Mouse (Mus musculus): ENCODE measurements around the gene Fgf14. TPM values are rescaled to one million over a fixed set of nuclear protein-coding genes. Genes with fewer than 3 reads are reported as not detected.

Fgf14 gene
- polyA plus RNA-seq, 1 experiment from 2014 or later, result 6.7 TPM

- H3K9ac ChIP-seq (ENCODE audit: low read length), result no peak overlapping the region
- H3K27ac ChIP-seq (ENCODE audit: low read depth, low read length), result no peak overlapping the region
- 64% methylated on average over 2 of the region's 2 CpGs for WGBS
- DNase-seq (ENCODE audit: low spot score) (no peak), ATAC-seq (replicated peaks; ENCODE audit: low FRiP score) (no peak)
- no peak overlapping the region for H3K4me2 ChIP-seq (ENCODE audit: low read depth, low read length, severe bottlenecking)
- H3K36me3 ChIP-seq (ENCODE audit: control insufficient read depth, insufficient read depth, low read length), result no peaks in the 10 kb centered on the region
- H3K4me3 ChIP-seq (ENCODE audit: low read depth, low read length), result no peak overlapping the region
- no peaks in the 10 kb centered on the region for H3K4me1 ChIP-seq (replicated peaks; ENCODE audit: control insufficient read depth, insufficient read depth, low read length)
- no peaks in the 10 kb centered on the region for H3K9me3 ChIP-seq (ENCODE audit: control insufficient read depth, low read length)
- no peaks in the 10 kb centered on the region for H3K27me3 ChIP-seq (ENCODE audit: control insufficient read depth, insufficient read depth, low read length)
These were observed 63.5 kb downstream of the Fgf14 start for GRCm38 (mm10) chr14:124613473-124613872.

GRCm38 (mm10) chr14:124606036-124606711 is 70.8 kb downstream of the Fgf14 start:
- Histone ChIP-seq H3K9ac (ENCODE audit: low read length) (no peak overlapping the region), H3K4me3 (ENCODE audit: low read depth, low read length) (no peak overlapping the region), H3K4me2 (ENCODE audit: low read depth, low read length, severe bottlenecking) (no peak overlapping the region), H3K27me3 (ENCODE audit: control insufficient read depth, insufficient read depth, low read length) (no peaks in the 10 kb centered on the region), H3K36me3 (ENCODE audit: control insufficient read depth, insufficient read depth, low read length) (no peaks in the 10 kb centered on the region), H3K4me1 (replicated peaks; ENCODE audit: control insufficient read depth, insufficient read depth, low read length) (no peaks in the 10 kb centered on the region), H3K27ac (ENCODE audit: low read depth, low read length) (no peak overlapping the region), H3K9me3 (ENCODE audit: control insufficient read depth, low read length) (no peaks in the 10 kb centered on the region)
- DNase-seq (ENCODE audit: low spot score) (no peak), ATAC-seq (replicated peaks; ENCODE audit: low FRiP score) (no peak)
- 97% methylated on average over 2 of the region's 2 CpGs for WGBS

GRCm38 (mm10) chr14:124605031-124605743 is 71.7 kb downstream of the Fgf14 start:
- Histone ChIP-seq H3K36me3 (ENCODE audit: control insufficient read depth, insufficient read depth, low read length) (no peaks in the 10 kb centered on the region), H3K27ac (ENCODE audit: low read depth, low read length) (no peak overlapping the region), H3K9me3 (ENCODE audit: control insufficient read depth, low read length) (no peaks in the 10 kb centered on the region), H3K27me3 (ENCODE audit: control insufficient read depth, insufficient read depth, low read length) (no peaks in the 10 kb centered on the region), H3K4me2 (ENCODE audit: low read depth, low read length, severe bottlenecking) (no peak overlapping the region), H3K9ac (ENCODE audit: low read length) (no peak overlapping the region), H3K4me1 (replicated peaks; ENCODE audit: control insufficient read depth, insufficient read depth, low read length) (no peaks in the 10 kb centered on the region), H3K4me3 (ENCODE audit: low read depth, low read length) (no peak overlapping the region)
- 97% methylated on average over 1 of the region's 1 CpGs for WGBS
- ATAC-seq (replicated peaks; ENCODE audit: low FRiP score) (no peak), DNase-seq (ENCODE audit: low spot score) (no peak)

GRCm38 (mm10) chr14:124576571-124576970 is 100.4 kb downstream of the Fgf14 start:
- WGBS, result 58% methylated on average over 1 of the region's 1 CpGs

GRCm38 (mm10) chr14:124575130-124575885 is 101.6 kb downstream of the Fgf14 start:
- H3K27ac ChIP-seq (ENCODE audit: low read depth, low read length), result no peak overlapping the region
- H3K4me3 ChIP-seq (ENCODE audit: low read depth, low read length), result no peak overlapping the region
- no peaks in the 10 kb centered on the region for H3K4me1 ChIP-seq (replicated peaks; ENCODE audit: control insufficient read depth, insufficient read depth, low read length)
- no peaks in the 10 kb centered on the region for H3K9me3 ChIP-seq (ENCODE audit: control insufficient read depth, low read length)
- ATAC-seq (replicated peaks; ENCODE audit: low FRiP score) (no peak), DNase-seq (ENCODE audit: low spot score) (no peak)
- H3K4me2 ChIP-seq (ENCODE audit: low read depth, low read length, severe bottlenecking), result no peak overlapping the region
- no peaks in the 10 kb centered on the region for H3K27me3 ChIP-seq (ENCODE audit: control insufficient read depth, insufficient read depth, low read length)
- no peaks in the 10 kb centered on the region for H3K36me3 ChIP-seq (ENCODE audit: control insufficient read depth, insufficient read depth, low read length)
- 77% methylated on average over 1 of the region's 1 CpGs for WGBS
- no peak overlapping the region for H3K9ac ChIP-seq (ENCODE audit: low read length)

More at GRCm38 (mm10) chr14:124576571-124576970, 100.4 kb downstream of the Fgf14 start:
- no peak overlapping the region for H3K4me3 ChIP-seq (ENCODE audit: low read depth, low read length)
- H3K27me3 ChIP-seq (ENCODE audit: control insufficient read depth, insufficient read depth, low read length), result no peaks in the 10 kb centered on the region
- no peaks in the 10 kb centered on the region for H3K4me1 ChIP-seq (replicated peaks; ENCODE audit: control insufficient read depth, insufficient read depth, low read length)
- no peak overlapping the region for H3K9ac ChIP-seq (ENCODE audit: low read length)
- no peaks in the 10 kb centered on the region for H3K36me3 ChIP-seq (ENCODE audit: control insufficient read depth, insufficient read depth, low read length)
- DNase-seq (ENCODE audit: low spot score) (no peak), ATAC-seq (replicated peaks; ENCODE audit: low FRiP score) (no peak)
- no peaks in the 10 kb centered on the region for H3K9me3 ChIP-seq (ENCODE audit: control insufficient read depth, low read length)
- H3K4me2 ChIP-seq (ENCODE audit: low read depth, low read length, severe bottlenecking), result no peak overlapping the region
- no peak overlapping the region for H3K27ac ChIP-seq (ENCODE audit: low read depth, low read length)

GRCm38 (mm10) chr14:124566445-124566844 is 110.5 kb downstream of the Fgf14 start:
- Histone ChIP-seq H3K9me3 (ENCODE audit: control insufficient read depth, low read length) (no peaks in the 10 kb centered on the region), H3K9ac (ENCODE audit: low read length) (no peak overlapping the region), H3K4me1 (replicated peaks; ENCODE audit: control insufficient read depth, insufficient read depth, low read length) (no peaks in the 10 kb centered on the region), H3K4me3 (ENCODE audit: low read depth, low read length) (no peak overlapping the region), H3K36me3 (ENCODE audit: control insufficient read depth, insufficient read depth, low read length) (no peaks in the 10 kb centered on the region), H3K27ac (ENCODE audit: low read depth, low read length) (no peak overlapping the region), H3K27me3 (ENCODE audit: control insufficient read depth, insufficient read depth, low read length) (no peaks in the 10 kb centered on the region), H3K4me2 (ENCODE audit: low read depth, low read length, severe bottlenecking) (no peak overlapping the region)
- 89% methylated on average over 1 of the region's 1 CpGs for WGBS
- DNase-seq (ENCODE audit: low spot score), result no peak
- no peak for ATAC-seq (replicated peaks; ENCODE audit: low FRiP score)

GRCm38 (mm10) chr14:124561544-124561943 is 115.4 kb downstream of the Fgf14 start:
- Histone ChIP-seq H3K4me1 (replicated peaks; ENCODE audit: control insufficient read depth, insufficient read depth, low read length) (no peaks in the 10 kb centered on the region), H3K4me3 (ENCODE audit: low read depth, low read length) (no peak overlapping the region), H3K9ac (ENCODE audit: low read length) (no peak overlapping the region), H3K9me3 (ENCODE audit: control insufficient read depth, low read length) (no peaks in the 10 kb centered on the region), H3K27me3 (ENCODE audit: control insufficient read depth, insufficient read depth, low read length) (no peaks in the 10 kb centered on the region), H3K36me3 (ENCODE audit: control insufficient read depth, insufficient read depth, low read length) (no peaks in the 10 kb centered on the region), H3K4me2 (ENCODE audit: low read depth, low read length, severe bottlenecking) (no peak overlapping the region), H3K27ac (ENCODE audit: low read depth, low read length) (no peak overlapping the region)
- DNase-seq (ENCODE audit: low spot score), result no peak
- no peak for ATAC-seq (replicated peaks; ENCODE audit: low FRiP score)
- 85% methylated on average over 4 of the region's 4 CpGs for WGBS

GRCm38 (mm10) chr14:124536106-124536505 is 140.8 kb downstream of the Fgf14 start:
- no peak overlapping the region for H3K4me3 ChIP-seq (ENCODE audit: low read depth, low read length)
- WGBS, result 81% methylated on average over 3 of the region's 3 CpGs
- no peak overlapping the region for H3K9ac ChIP-seq (ENCODE audit: low read length)
- H3K4me1 ChIP-seq (replicated peaks; ENCODE audit: control insufficient read depth, insufficient read depth, low read length), result no peaks in the 10 kb centered on the region
- DNase-seq (ENCODE audit: low spot score) (no peak), ATAC-seq (replicated peaks; ENCODE audit: low FRiP score) (no peak)
- H3K4me2 ChIP-seq (ENCODE audit: low read depth, low read length, severe bottlenecking), result no peak overlapping the region
- H3K27me3 ChIP-seq (ENCODE audit: control insufficient read depth, insufficient read depth, low read length), result no peaks in the 10 kb centered on the region
- H3K9me3 ChIP-seq (ENCODE audit: control insufficient read depth, low read length), result no peaks in the 10 kb centered on the region
- H3K27ac ChIP-seq (ENCODE audit: low read depth, low read length), result no peak overlapping the region
- H3K36me3 ChIP-seq (ENCODE audit: control insufficient read depth, insufficient read depth, low read length), result no peaks in the 10 kb centered on the region
